Mouse (Mus musculus) G1E (cell line): ENCODE results near the gene Hmox2. TPM values are rescaled to one million over a fixed set of nuclear protein-coding genes. Genes with fewer than 3 reads are reported as not detected.
"Not testable (repeated sequence)": the region's sequence is repeated elsewhere in the genome, so short reads cannot be mapped to it uniquely, and the experiment has no call there.

Source experiments
- ATAC-seq: 2 replicates; pipeline ENCODE4 v1.8.0; 2016; ENCODE audit warnings: mild to moderate bottlenecking; ENCODE audit not compliant: insufficient number of reproducible peaks, poor library complexity, low FRiP score, severe bottlenecking; ENCODE audit errors: extremely low read depth
- DNase-seq: peaks from one replicate; pipeline ENCODE4 v3.0.0; 2012; ENCODE audit warnings: low spot score
- H3K27me3 ChIP-seq: 2 replicates; pipeline ENCODE4 v1.6.1; 2012; ENCODE audit warnings: mild to moderate bottlenecking, low read length, inconsistent platforms; ENCODE audit not compliant: insufficient read depth
- H3K36me3 ChIP-seq: replicated peaks from 2 replicates; pipeline ENCODE3; 2012; ENCODE audit warnings: mild to moderate bottlenecking, inconsistent platforms
- H3K4me1 ChIP-seq: 2 replicates; pipeline ENCODE4 v1.6.1; 2012; ENCODE audit warnings: low read depth, low read length, inconsistent platforms, mixed read lengths; ENCODE audit not compliant: insufficient read depth
- H3K4me3 ChIP-seq: 2 replicates; pipeline ENCODE4 v1.5.1; 2012; ENCODE audit warnings: low read depth, mild to moderate bottlenecking, inconsistent platforms, low read length, moderate library complexity, mixed read lengths
- H3K9me3 ChIP-seq: replicated peaks from 2 replicates; pipeline ENCODE4 v1.6.1; 2012; ENCODE audit warnings: inconsistent platforms
- CTCF ChIP-seq: IDR thresholded peaks from 2 replicates; pipeline ENCODE4 v1.5.1; 2012; ENCODE audit warnings: low read depth, low read length, inconsistent platforms, mixed read lengths
- GATA1 ChIP-seq: IDR thresholded peaks from 2 replicates; pipeline ENCODE4 v1.6.1; 2012; ENCODE audit warnings: borderline replicate concordance, low read length, inconsistent platforms, mixed read lengths
- GATA2 ChIP-seq: IDR thresholded peaks from 2 replicates; pipeline ENCODE4 v1.6.1; 2012; ENCODE audit warnings: low read depth, low read length, inconsistent platforms, borderline replicate concordance
- POLR2AphosphoS5 ChIP-seq: IDR thresholded peaks from 2 replicates; pipeline ENCODE4 v1.6.1; 2012; ENCODE audit warnings: low read depth, low read length, inconsistent platforms; ENCODE audit not compliant: insufficient replicate concordance
- TAL1 ChIP-seq: conservative IDR thresholded peaks from 2 replicates; pipeline ENCODE4 v1.6.1; 2012; ENCODE audit warnings: low read depth, low read length, inconsistent platforms, mixed read lengths
- polyA plus RNA-seq: library from polyadenylated mRNA; stranded (reverse); fragments of >175 nt; gene quantifications from 2 replicates; pipeline ENCODE4 v1.2.3, GENCODE M21; 2012
- total RNA-seq, 2 experiments: library from RNA; stranded (forward) in 1 of 2; stranded (reverse) in 1 of 2; fragments of 200-1000 nt in 1 of 2; fragments of >200 nt in 1 of 2; fragmentation: Nextera tagmentation in 1 of 2; gene quantifications; 2 replicates each; pipeline ENCODE4 v1.2.3; 2014 to 2017

Gene Hmox2
- total and polyA plus RNA-seq, 3 experiments: 2.3 to 43.0 (median 37.2) TPM

GRCm38 (mm10) chr16:4739994-4740393 is 13.8 kb downstream of the Hmox2 start:
- no peak for ATAC-seq
- peaks cover 16% of the 10 kb centered on the region for H3K36me3 ChIP-seq
- TF ChIP-seq GATA1 (no peak), CTCF (no peak), TAL1 (no peak), POLR2AphosphoS5 (no peak), GATA2 (no peak)
- no peaks in the 10 kb centered on the region for H3K27me3 ChIP-seq
- DNase-seq: no peak
- no peaks in the 10 kb centered on the region for H3K4me1 ChIP-seq
- H3K4me3 ChIP-seq: no peak overlapping the region
- no peaks in the 10 kb centered on the region for H3K9me3 ChIP-seq

DNA sequence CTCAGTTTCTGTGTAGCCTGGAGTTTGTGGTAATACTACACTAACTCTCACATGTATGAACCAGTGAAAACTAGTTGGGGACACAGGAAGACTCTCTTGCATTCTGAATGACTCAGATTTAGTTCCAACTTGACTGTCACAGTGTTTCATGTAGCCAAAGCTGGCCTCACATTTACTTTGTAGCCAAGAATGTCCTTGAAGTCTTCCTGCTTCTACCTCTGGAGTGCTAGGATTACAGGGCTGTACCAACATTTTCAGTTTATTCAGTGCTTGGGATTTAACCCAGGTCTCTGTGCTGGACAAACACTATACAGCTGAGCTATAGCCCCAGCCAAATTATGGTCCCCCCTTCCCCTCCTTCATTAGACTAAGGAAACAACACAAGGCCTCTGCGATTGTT is 16.0 kb downstream of the Hmox2 start:
- no peaks in the 10 kb centered on the region for H3K9me3 ChIP-seq
- no peak for DNase-seq
- H3K27me3 ChIP-seq: no peaks in the 10 kb centered on the region
- TF ChIP-seq POLR2AphosphoS5: no peak
- ATAC-seq: no peak
- H3K36me3 ChIP-seq: peaks cover 6% of the 10 kb centered on the region
- no peak overlapping the region for H3K4me3 ChIP-seq
- H3K4me1 ChIP-seq: no peaks in the 10 kb centered on the region

- no peak overlapping the region for H3K4me3 ChIP-seq
- peaks cover 4% of the 10 kb centered on the region for H3K36me3 ChIP-seq
- TF ChIP-seq GATA1 (no peak), GATA2 (no peak), POLR2AphosphoS5 (no peak), TAL1 (no peak), CTCF (no peak)
- no peaks in the 10 kb centered on the region; the same call in 1 of the 2 replicates for H3K4me1 ChIP-seq
- H3K27me3 ChIP-seq: no peaks in the 10 kb centered on the region
- no peak for DNase-seq
- H3K9me3 ChIP-seq: no peaks in the 10 kb centered on the region
- no peak for ATAC-seq
These were observed 26.0 kb downstream of the Hmox2 start for GRCm38 (mm10) chr16:4752155-4752554.

- ATAC-seq (no peak), DNase-seq (no peak)
- H3K9me3 ChIP-seq: no peaks in the 10 kb centered on the region
- H3K4me3 ChIP-seq: no peak overlapping the region
- H3K36me3 ChIP-seq: peaks cover 4% of the 10 kb centered on the region
- TF ChIP-seq POLR2AphosphoS5 (no peak), GATA2 (no peak), GATA1 (no peak), CTCF (no peak), TAL1 (no peak)
- no peaks in the 10 kb centered on the region for H3K27me3 ChIP-seq
- H3K4me1 ChIP-seq: no peaks in the 10 kb centered on the region; the same call in 1 of the 2 replicates
These were observed 27.9 kb downstream of the Hmox2 start for GRCm38 (mm10) chr16:4754045-4754444.

GRCm38 (mm10) chr16:4756660-4757335 is 30.6 kb downstream of the Hmox2 start:
- H3K4me3 ChIP-seq, H3K36me3 ChIP-seq, H3K4me1 ChIP-seq, H3K9me3 ChIP-seq, ATAC-seq, H3K27me3 ChIP-seq, DNase-seq: not testable (repeated sequence)

- Histone ChIP-seq H3K27me3 (no peaks in the 10 kb centered on the region), H3K36me3 (peaks cover 50% of the 10 kb centered on the region), H3K9me3 (no peaks in the 10 kb centered on the region), H3K4me3 (no peak overlapping the region), H3K4me1 (no peaks in the 10 kb centered on the region)
- no peak for DNase-seq
- ATAC-seq: no peak
- TF ChIP-seq TAL1 (no peak), GATA1 (no peak)
These were observed 36.3 kb downstream of the Hmox2 start for GRCm38 (mm10) chr16:4762437-4762836.

DNA sequence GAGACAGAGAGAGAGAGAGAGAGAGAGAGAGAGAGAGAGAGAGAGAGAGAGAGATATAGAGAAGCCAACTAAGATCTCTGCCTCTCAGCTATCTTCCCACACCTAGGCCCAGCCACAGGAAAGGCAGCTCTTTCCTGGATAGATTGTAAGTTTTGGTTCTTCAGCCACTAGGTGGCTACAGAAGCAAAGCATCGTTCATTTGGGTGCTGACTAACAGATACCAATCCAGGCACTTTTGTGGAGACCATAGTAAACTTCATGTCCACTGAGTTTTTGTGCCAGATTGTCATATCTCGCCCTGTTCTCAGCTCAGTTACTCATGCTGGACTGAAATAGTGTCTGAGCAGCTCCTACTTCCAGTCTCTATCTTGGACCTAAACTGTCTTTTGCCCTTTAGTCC is 37.1 kb downstream of the Hmox2 start:
- TF ChIP-seq TAL1 (no peak), GATA2 (no peak), GATA1 (no peak), POLR2AphosphoS5 (no peak), CTCF (no peak)
- no peak for ATAC-seq
- H3K9me3 ChIP-seq: no peaks in the 10 kb centered on the region
- H3K36me3 ChIP-seq: peaks cover 58% of the 10 kb centered on the region
- H3K4me1 ChIP-seq: no peaks in the 10 kb centered on the region
- no peak for DNase-seq
- no peak overlapping the region for H3K4me3 ChIP-seq
- H3K27me3 ChIP-seq: no peaks in the 10 kb centered on the region
